Mouse (Mus musculus): ENCODE data around the gene Synrg.

Synrg gene

GRCm38 (mm10) chr11:83991701-83992100 lies 27.5 kb downstream of the Synrg start:
- DNase-seq, result no peak

GRCm38 (mm10) chr11:83993428-83993827 lies 29.2 kb downstream of the Synrg start:
- DNase-seq, result no peak

- DNase-seq, result no peak
These were observed 30.3 kb downstream of the Synrg start for GRCm38 (mm10) chr11:83994481-83994880.

GRCm38 (mm10) chr11:83995535-83995950 lies 31.3 kb downstream of the Synrg start:
- DNase-seq, result no peak

DNA sequence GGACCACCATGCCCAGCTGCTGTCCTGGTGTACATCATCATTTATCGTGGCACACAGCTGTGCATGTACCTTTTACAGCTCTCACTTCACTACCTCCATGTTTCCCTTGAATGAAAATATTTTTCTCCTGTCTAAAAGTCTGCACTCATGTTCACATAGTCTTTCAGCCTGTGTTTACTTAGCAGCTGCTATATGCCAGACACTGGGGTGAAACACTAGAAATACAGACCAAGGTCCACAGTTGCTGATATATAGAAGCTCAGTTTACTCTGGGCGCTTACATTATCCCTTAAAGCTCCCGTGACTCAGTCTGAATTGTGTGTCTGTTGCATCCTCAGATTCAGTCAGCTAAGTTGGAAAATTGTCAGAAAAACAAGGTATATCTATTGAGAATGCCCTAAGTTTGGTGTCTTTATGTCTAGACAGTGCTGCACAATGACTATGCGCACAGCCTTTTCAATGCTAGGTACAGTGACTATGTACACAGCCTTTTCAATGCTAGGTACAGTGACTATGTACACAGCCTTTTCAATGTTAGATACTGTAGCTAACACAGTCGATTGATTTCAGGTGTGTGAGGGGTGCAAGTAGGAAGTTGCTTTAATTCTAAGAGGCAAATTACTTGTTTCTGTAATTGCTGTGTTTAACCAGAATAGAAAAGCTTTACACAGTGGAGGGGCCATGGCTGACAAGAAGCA lies 33.1 kb downstream of the Synrg start:
- DNase-seq, result no peak

GRCm38 (mm10) chr11:83998993-83999392 lies 34.8 kb downstream of the Synrg start:
- no peak for DNase-seq

DNA sequence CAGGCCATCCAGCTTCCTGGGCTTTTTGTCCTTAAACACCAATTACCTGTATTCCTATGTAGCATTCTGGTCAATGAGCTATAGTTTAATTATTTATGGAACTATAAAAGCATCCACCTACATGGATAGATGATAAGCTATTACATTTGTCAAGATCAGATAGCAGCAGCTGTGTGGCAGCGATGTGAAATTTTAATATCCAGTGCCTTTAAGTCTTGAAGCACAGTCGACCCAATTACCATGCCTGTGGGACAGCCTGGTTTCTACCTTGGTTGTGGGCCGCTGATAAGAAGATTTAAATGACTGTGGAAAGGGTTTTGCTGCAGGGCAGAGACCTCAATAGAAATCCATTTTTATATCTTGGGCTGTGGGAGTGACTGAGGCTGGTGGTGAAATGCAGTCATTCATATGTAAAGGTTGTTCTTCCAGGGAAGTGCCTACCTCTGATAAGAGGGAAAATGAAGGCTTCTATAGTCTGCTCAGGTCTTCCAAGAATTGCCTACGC lies 35.2 kb downstream of the Synrg start:
- DNase-seq, result no peak

DNA sequence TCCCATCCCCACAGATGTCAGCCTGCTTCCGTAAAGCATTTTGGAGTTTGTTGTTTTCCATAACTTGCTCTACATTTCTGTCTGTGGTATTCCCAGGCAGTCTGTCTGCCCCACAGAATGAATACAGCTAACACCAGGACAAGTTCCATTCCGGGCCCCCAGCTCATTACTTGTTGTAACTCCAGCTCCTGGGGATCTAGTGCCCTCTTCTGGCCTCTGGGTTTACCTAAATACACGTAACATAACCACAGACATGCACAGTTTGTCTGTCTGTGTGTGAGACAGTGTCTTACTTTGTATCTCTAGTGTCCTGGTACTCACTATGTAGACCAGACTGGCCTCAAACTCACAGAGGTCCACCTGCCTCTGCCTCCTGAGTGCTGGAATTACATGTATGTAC lies 37.0 kb downstream of the Synrg start:
- DNase-seq, result no peak

DNA sequence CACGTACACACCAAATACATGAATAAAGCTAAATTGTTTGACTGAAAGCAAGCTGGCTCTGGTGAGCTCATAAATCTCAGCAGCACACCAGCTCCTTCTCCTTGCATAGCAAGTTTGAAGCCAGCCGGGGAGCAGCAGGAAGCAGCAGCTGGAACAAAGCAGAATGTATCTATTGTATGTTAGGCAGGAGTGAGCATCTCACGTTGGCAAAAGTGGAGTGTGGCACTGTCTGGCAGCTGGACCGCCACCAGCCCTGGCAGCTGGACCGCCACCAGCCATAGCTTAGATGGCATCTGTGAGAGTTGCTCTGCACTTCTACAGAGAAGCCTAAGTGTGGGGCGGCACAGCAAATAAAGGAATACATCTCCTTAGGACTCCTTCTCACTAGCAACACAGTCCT lies 39.8 kb downstream of the Synrg start:
- DNase-seq, result no peak

- DNase-seq, result peak; percentile 27
These were observed 44.8 kb downstream of the Synrg start for GRCm38 (mm10) chr11:84009001-84009400.

- no peak for DNase-seq
These were observed 46.2 kb downstream of the Synrg start for GRCm38 (mm10) chr11:84010411-84010810.

- DNase-seq, result no peak
These were observed 46.8 kb downstream of the Synrg start for GRCm38 (mm10) chr11:84011050-84011449.

GRCm38 (mm10) chr11:84011576-84011975 lies 47.3 kb downstream of the Synrg start:
- DNase-seq, result no peak

DNA sequence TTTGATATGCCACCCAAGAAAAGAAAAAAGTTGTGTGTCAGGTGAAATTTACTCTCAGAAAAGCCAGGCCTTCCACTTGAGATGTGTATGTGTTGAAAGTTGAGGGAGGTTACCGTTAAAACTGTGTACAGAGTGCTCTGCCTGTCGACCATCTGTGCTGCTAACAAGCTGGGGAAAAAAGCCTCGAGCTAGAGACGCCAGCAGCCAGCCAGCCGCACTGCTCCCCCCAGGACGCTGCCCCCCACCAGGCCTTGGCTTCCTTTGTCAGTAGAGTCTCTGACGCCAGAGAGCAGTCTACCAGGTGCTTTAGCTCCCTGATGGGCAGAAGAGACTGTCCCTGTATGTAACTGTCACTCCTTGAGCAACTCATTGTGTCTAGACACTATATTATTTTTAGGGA lies 48.9 kb downstream of the Synrg start:
- DNase-seq, result peak; percentile 80

DNA sequence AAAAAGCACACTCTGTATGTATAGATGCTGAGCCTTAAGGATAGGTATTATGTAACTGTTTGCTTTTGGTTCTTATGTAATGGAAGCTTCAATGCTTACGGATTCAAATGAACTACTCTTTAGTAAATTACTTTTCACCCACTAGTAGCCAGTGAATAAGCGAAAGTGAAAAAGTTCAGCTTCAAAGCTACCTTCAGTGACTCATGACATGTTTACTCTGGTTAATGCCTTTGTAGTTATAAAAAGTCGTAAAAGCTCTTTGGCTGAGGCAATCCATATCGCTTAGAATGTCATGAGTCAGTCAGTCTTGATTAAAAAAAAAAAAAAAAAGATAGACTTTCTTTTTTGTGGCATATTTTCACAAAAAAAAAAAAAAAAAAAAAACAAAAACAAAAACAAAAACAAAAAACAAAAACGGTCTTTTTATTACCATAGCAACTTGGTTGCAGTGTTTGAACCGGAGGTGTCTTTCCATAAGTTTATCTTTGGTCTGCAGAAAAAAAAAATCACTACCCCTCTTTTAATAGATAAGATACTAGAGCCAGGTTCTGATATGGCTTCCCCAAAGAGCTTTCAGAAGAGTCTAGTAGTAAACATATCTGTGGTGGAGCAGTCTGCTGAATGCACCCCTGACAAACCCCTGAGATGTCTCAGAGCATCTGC lies 52.0 kb downstream of the Synrg start:
- DNase-seq, result no peak

- DNase-seq, result no peak
These were observed 52.7 kb downstream of the Synrg start for GRCm38 (mm10) chr11:84016810-84017508.

GRCm38 (mm10) chr11:84027231-84027630 lies 63.0 kb downstream of the Synrg start:
- no peak for DNase-seq

GRCm38 (mm10) chr11:84028271-84029028 lies 64.2 kb downstream of the Synrg start:
- no peak for DNase-seq

DNA sequence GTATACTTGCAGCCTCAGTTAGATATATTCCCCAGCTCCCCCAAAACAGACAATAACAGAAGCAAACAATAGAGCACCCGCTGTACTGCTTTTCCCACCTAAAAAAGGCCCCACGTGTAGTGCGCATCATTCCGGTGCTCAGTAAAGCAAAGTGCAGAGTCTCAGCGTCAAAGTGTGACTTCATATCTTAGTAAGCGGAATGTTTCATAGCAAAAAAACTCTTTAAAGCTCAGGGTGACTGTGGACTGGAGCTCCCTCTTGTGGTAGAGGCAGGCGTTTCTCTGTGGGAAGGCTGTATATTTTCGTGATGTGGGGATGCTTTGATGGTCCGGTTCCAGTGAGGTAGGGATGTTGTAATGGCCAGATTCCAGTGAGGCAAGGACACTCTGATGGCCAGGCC lies 67.7 kb downstream of the Synrg start:
- DNase-seq, result peak; percentile 58

DNA sequence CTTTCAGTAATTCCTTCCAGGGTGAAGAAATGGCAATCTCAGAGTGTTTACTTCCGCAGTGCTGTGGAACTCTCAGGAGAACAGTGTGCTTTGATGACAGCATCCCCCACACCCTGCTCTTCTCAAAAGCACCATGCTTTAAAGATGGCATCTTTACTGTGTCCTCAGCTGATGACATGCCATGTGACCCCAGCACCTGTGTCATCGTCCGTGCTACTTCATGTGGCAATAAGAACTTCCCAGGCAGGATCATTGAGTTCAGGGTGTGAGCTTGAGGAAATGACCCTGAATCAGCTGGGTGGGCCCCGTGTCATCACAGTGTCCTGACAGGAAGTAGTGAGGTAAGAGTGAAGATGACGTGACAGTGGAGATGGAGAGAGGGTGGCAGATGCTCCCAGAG lies 68.3 kb downstream of the Synrg start:
- DNase-seq, result no peak

DNA sequence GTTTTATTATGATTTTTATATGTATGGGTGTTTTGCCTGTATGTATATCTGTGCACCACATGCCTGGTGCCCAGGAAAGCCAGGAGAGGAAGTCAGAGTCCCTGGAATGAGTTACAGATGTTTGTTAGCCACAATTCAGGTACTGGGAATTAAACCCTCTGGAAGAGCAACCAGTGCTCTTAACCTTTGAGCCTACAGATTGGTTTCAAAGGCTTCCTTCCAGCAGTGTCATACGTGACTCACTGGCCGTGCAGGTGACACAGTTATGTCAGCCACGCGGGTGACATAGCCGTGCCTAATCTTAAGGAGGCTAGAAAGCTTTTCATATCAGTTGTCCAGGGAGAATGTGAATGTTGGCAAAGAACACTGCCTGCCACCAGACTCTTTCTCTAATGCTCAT lies 69.4 kb downstream of the Synrg start:
- DNase-seq, result no peak

DNA sequence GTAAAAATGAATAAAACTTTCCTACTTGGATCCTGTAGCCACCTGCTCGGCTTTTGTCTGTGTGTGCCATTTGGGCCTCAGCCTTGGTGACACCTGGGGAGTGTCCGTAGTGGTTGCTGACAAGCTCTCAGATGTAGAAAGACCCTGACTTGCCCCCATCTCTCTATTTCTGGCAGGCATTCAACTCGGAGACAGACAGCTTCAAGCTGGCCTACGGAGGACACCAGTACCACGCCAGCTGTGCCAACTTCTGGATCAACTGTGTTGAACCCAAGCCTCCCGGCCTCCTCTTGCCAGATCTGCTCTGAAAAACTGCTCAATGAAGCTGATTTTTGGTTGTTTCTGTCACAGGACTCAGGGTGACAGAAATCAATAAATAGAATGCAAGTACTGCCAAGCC lies 76.4 kb downstream of the Synrg start:
- no peak for DNase-seq

Data from thymus, postnatal 14 days (tissue).